Mouse (Mus musculus): ENCODE measurements around the gene Slc35e2.

GRCm38 (mm10) chr4:155656214-155656751, 55.1 kb downstream of the Slc35e2 start:
- TF ChIP-seq EP300 (IDR thresholded peaks at IDR 0.05; ENCODE audit: insufficient read depth, low read depth, low read length) (no peak), POLR2A (IDR thresholded peaks at IDR 0.05; ENCODE audit: insufficient read depth, low read length) (no peak)
